Mouse (Mus musculus) heart, adult 10 weeks (tissue): Measurements from ENCODE around the gene Rab7b. TPM values are rescaled to one million over a fixed set of nuclear protein-coding genes. Genes with fewer than 3 reads are reported as not detected.

ENCODE experiments used
- polyA plus RNA-seq: library from polyadenylated mRNA; stranded (reverse); fragments of 350-450 nt; fragmentation: Illumina TruSeq; extraction: RNeasy Lipid Tissue Mini Kit (QIAGEN cat#74804); gene quantifications from one replicate; pipeline ENCODE4 v1.2.3, GENCODE M21; 2014; ENCODE audit warnings: low read depth, low replicate concordance

The Rab7b gene
- polyA plus RNA-seq: 5.7 TPM

DNA sequence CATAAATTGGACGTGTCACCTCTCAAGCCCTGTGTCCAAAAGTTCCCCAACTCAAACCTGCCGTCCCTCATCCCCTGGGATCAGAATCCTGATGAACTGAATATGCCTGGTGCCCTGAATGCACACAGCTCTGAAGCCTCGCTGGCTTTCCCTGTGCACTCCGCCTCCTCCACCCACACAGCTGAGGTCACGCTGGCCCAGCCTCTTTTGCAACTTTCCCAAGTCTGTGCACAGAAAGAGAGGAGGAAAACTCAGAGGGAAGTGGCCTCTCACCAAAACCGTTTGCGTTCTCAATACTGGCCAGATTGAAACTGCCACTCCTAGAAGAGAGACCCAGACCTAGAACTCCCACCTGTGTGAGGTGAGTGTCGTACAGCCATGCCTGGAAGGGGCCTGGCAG is at the start of gene Rab7b:
Gene Rab7b, plus strand, starts transcription at position 221 of the 400 bp plus-strand sequence.

DNA sequence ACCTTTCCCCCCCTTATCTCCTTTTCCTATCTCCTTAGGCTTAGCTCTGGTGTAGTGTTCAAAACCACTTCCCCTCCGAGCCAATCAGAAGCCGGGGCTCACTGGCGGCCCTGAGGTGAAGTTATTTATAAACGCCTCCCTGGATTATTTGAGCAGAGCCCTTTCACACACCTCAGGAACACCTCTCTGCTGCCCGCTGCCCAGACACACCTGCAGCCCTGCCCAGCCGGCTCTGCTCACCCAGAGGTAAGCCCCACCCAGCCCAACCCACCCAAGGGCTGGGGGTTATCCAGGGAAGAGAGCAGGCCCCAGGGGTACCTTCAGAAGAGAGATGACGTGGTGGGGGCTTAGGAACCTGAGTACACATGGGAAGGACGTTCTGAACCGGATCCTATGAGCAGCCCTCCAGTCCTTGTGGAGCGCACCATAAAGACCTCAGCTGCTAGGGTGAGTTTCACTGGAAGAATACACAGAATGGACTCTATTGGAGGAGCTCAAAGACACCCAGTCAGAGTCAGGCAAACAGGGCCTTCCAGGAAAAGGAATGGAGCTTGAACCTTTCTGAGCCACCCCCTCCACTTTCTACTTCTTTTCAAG is 55.5 kb downstream of the Rab7b start, which contains the start of gene Slc26a9:
Gene Slc26a9, plus strand, starts transcription at position 155 of the 597 bp plus-strand sequence.

Other genes starting within 250 kb of the Rab7b start
- 20.0 TPM for gene Srgap2, start 161.3 kb upstream of the Rab7b start, polyA plus RNA-seq
- gene Fam72a, start 160.8 kb upstream of the Rab7b start, polyA plus RNA-seq: 0.65 TPM
- not detected for gene Avpr1b, start 89.5 kb upstream of the Rab7b start, polyA plus RNA-seq
- not detected for gene Ctse, start 50.4 kb upstream of the Rab7b start, polyA plus RNA-seq
- gene Slc26a9, start 55.3 kb downstream of the Rab7b start, polyA plus RNA-seq: not detected
- gene Pm20d1, start 108.7 kb downstream of the Rab7b start, polyA plus RNA-seq: 6.0 TPM
- gene Slc41a1, start 138.8 kb downstream of the Rab7b start, polyA plus RNA-seq: 45.6 TPM
- gene Rab29, start 178.5 kb downstream of the Rab7b start, polyA plus RNA-seq: 13.3 TPM
- 23.5 TPM for gene Nucks1, start 221.8 kb downstream of the Rab7b start, polyA plus RNA-seq